Mouse (Mus musculus) olfactory bulb, adult 2 months (tissue): ENCODE data around the gene Ppp2r2c.
A peak's percentile ranks its signal among the peaks of the same experiment; 100 is the strongest.

Experiments used
- CTCF ChIP-seq: fragments of 200-500 bp; IDR thresholded peaks from 2 replicates; pipeline ENCODE4 v1.5.1; 2012; ENCODE audit warnings: low read depth, mild to moderate bottlenecking, low read length, moderate library complexity; ENCODE audit not compliant: insufficient read depth
- POLR2A ChIP-seq: fragments of 200-500 bp; IDR thresholded peaks from 2 replicates; pipeline ENCODE4 v1.6.1; 2012; ENCODE audit warnings: mild to moderate bottlenecking, low read depth, low read length, moderate library complexity; ENCODE audit not compliant: insufficient read depth

DNA sequence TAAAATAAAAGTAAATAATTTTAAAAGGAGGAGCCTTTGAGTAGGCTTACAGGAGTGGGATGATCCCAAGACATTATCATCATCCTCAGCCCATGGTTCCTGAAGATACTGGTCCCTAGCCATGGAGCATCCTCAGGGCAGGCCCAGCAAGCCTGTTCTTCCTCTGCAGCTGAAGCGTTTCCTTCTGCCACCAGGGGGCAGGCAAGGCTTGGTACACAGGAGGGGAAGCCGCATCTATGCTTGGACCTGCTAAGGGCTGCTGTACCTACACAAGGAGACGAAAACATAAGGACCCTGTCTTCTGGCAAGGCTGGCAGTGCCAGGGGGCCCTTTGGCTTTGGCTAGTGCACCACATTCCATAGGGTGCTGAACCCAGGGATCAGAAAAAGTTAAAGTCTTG lies 80.5 kb downstream of the Ppp2r2c start:
- TF ChIP-seq POLR2A = no peak
- TF ChIP-seq CTCF = peak; percentile 79
